Mouse (Mus musculus) embryonic facial prominence, embryonic 11.5 days (tissue): ENCODE measurements around the gene Kif23. TPM values are rescaled to one million over a fixed set of nuclear protein-coding genes. Genes with fewer than 3 reads are reported as not detected.
A peak's percentile ranks its signal among the peaks of the same experiment; 100 is the strongest.

ENCODE experiments used
- ATAC-seq: fragments of 200-750 bp; cut with Nextera tagmentation; replicated peaks from 2 replicates; pipeline ENCODE4 v1.8.0; 2017; ENCODE audit warnings: low read depth; ENCODE audit not compliant: insufficient number of reproducible peaks, low FRiP score, low TSS enrichment
- DNase-seq: peaks from one replicate; pipeline ENCODE4 v3.0.0-alpha.2; 2015; ENCODE audit warnings: low spot score
- H3K27ac ChIP-seq: fragments of 300-500 bp; sonication (generic); replicated peaks from 2 replicates; pipeline ENCODE4 v1.5.1; 2014; ENCODE audit warnings: mild to moderate bottlenecking, low read depth, low read length, control low read depth
- H3K27me3 ChIP-seq: fragments of 300-500 bp; sonication (generic); 2 replicates; pipeline ENCODE4 v1.6.1; 2014; ENCODE audit warnings: mild to moderate bottlenecking, low read length, moderate library complexity, mixed read lengths; ENCODE audit not compliant: control insufficient read depth, insufficient read depth
- H3K36me3 ChIP-seq: fragments of 300-500 bp; sonication (generic); replicated peaks from 2 replicates; pipeline ENCODE4 v1.6.1; 2014; ENCODE audit warnings: low read depth, mild to moderate bottlenecking, low read length, moderate library complexity, mixed read lengths; ENCODE audit not compliant: control insufficient read depth, insufficient read depth
- H3K4me1 ChIP-seq: fragments of 300-500 bp; sonication (generic); 2 replicates; pipeline ENCODE4 v1.6.1; 2014; ENCODE audit warnings: low read length, mixed read lengths; ENCODE audit not compliant: control insufficient read depth, insufficient read depth
- H3K4me2 ChIP-seq: fragments of 300-500 bp; sonication (generic); 2 replicates; pipeline ENCODE4 v1.6.1; 2014; ENCODE audit warnings: low read depth, mild to moderate bottlenecking, control low read depth, low read length, moderate library complexity
- H3K4me3 ChIP-seq: fragments of 300-500 bp; sonication (generic); 2 replicates; pipeline ENCODE4 v1.5.1; 2014; ENCODE audit warnings: low read depth, low read length, control low read depth
- H3K9ac ChIP-seq: fragments of 300-500 bp; sonication (generic); replicated peaks from 2 replicates; pipeline ENCODE4 v1.6.1; 2014; ENCODE audit warnings: mild to moderate bottlenecking, control low read depth, low read length
- H3K9me3 ChIP-seq: fragments of 300-500 bp; sonication (generic); replicated peaks from 2 replicates; pipeline ENCODE4 v1.6.1; 2016; ENCODE audit warnings: mild to moderate bottlenecking, low read length, inconsistent platforms, mixed read lengths; ENCODE audit not compliant: control insufficient read depth
- WGBS: fragments of 180-500 bp; shearing (Covaris S2); extraction: QIAGEN DNeasy Blood & Tissue Kit; methylation state at CpG from one replicate; pipeline ENCODE4 v1.1.7; 2014; 5-methylcytosine and 5-hydroxymethylcytosine counted together
- polyA plus RNA-seq: library from polyadenylated mRNA; unstranded; fragments of >200 nt; fragmentation: Nextera tagmentation; extraction: Ambion mirVana; gene quantifications from 2 replicates; pipeline ENCODE4 v1.2.1, GENCODE M21; 2014

The Kif23 gene
- polyA plus RNA-seq, 1 experiment from 2014 or later, result 127 TPM

DNA sequence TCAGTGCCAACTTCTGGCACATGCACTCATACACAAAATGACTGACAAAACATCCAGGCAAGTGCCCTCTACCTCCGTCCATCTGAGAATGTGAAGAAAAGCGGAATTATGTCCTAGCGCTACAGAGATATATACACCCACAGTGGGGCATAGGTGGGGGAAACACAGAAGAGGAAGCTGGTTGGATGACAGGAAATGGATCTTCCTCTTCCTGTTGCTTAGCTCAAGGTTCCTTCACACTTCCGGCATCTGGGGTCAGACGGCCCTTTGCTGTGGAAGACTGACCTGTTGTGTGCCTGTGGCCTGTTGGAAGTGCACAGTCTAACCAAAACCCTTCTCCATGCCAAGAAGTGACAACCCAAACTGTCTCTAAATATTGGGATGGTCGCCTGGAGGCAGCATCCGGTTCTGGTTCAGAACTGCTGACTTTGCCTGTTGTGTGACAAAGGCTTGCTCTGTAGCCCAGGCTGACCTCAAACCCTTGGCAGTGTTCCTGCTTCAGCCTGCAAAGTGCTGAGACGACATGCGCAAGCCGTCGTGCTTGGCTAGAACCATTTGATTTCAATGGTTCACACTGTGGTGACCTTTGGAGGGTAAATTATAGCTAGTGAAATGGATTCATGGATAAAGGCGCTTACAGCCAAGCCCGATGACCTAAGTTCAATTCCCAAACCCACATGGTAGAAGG lies 30.8 kb upstream of the Kif23 start:
- 90% methylated on average over 13 of the region's 13 CpGs for WGBS
- Histone ChIP-seq H3K4me3 (no peak overlapping the region), H3K9me3 (no peaks in the 10 kb centered on the region), H3K4me1 (no peaks in the 10 kb centered on the region), H3K27me3 (no peaks in the 10 kb centered on the region), H3K36me3 (no peaks in the 10 kb centered on the region), H3K9ac (no peak overlapping the region), H3K27ac (no peak overlapping the region), H3K4me2 (no peak overlapping the region)
- no peak for DNase-seq
- ATAC-seq, result no peak

DNA sequence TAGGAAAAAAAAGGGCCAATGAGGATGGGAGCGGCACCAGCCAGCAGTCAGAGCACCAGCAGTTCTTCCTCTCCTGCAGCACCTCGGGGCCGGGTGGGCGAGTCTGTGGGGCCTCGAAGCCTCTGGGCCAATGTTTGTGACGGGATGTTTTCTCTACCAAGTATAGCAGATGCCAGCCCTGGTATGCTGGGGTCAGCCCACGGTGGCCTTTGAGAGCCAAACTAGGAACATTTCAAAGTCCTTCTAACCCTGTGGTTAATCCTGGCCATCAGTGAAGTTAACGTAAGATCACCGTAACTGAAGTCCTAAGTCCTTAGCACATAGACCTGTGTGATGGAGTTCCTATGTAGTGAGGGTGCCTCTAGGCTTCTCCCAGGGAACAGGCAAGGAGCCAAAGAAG lies 25.5 kb upstream of the Kif23 start:
- WGBS, result 43% methylated on average over 9 of the region's 9 CpGs
- DNase-seq (no peak), ATAC-seq (no peak)
- no peak overlapping the region for H3K4me2 ChIP-seq
- H3K27me3 ChIP-seq, result no peaks in the 10 kb centered on the region; the same call in 1 of the 2 replicates
- no peaks in the 10 kb centered on the region for H3K36me3 ChIP-seq
- H3K27ac ChIP-seq, result no peak overlapping the region
- H3K9me3 ChIP-seq, result no peaks in the 10 kb centered on the region
- no peaks in the 10 kb centered on the region; the same call in 1 of the 2 replicates for H3K4me1 ChIP-seq
- no peak overlapping the region; the same call in 1 of the 2 replicates for H3K9ac ChIP-seq
- H3K4me3 ChIP-seq, result no peak overlapping the region

- WGBS, result 62% methylated on average over 3 of the region's 3 CpGs
- H3K9me3 ChIP-seq, result no peaks in the 10 kb centered on the region
- no peak for DNase-seq
- no peak overlapping the region for H3K9ac ChIP-seq
- no peak overlapping the region for H3K4me2 ChIP-seq
- no peak overlapping the region for H3K27ac ChIP-seq
- no peak for ATAC-seq
- no peaks in the 10 kb centered on the region; the same call in 1 of the 2 replicates for H3K27me3 ChIP-seq
- H3K4me3 ChIP-seq, result no peak overlapping the region
- no peaks in the 10 kb centered on the region; the same call in 1 of the 2 replicates for H3K4me1 ChIP-seq
- no peaks in the 10 kb centered on the region for H3K36me3 ChIP-seq
Measured at GRCm38 (mm10) chr9:61971045-61971444, 24.5 kb upstream of the Kif23 start.

GRCm38 (mm10) chr9:61967357-61967756 lies 20.8 kb upstream of the Kif23 start:
- H3K27me3 ChIP-seq, result no peaks in the 10 kb centered on the region; the same call in 1 of the 2 replicates
- ATAC-seq (no peak), DNase-seq (no peak)
- H3K27ac ChIP-seq, result no peak overlapping the region
- H3K36me3 ChIP-seq, result no peaks in the 10 kb centered on the region
- WGBS, result 80% methylated on average over 10 of the region's 10 CpGs
- no peak overlapping the region for H3K4me3 ChIP-seq
- no peaks in the 10 kb centered on the region; the same call in 1 of the 2 replicates for H3K4me1 ChIP-seq
- no peak overlapping the region for H3K4me2 ChIP-seq
- H3K9me3 ChIP-seq, result no peaks in the 10 kb centered on the region
- no peak overlapping the region for H3K9ac ChIP-seq

- H3K27ac ChIP-seq, result no peak overlapping the region
- no peaks in the 10 kb centered on the region for H3K9me3 ChIP-seq
- no peaks in the 10 kb centered on the region for H3K4me1 ChIP-seq
- H3K4me2 ChIP-seq, result no peak overlapping the region
- no peaks in the 10 kb centered on the region for H3K36me3 ChIP-seq
- H3K27me3 ChIP-seq, result no peaks in the 10 kb centered on the region
- H3K4me3 ChIP-seq, result no peak overlapping the region
- no peak for DNase-seq
- no peak for ATAC-seq
- H3K9ac ChIP-seq, result no peak overlapping the region
- 84% methylated on average over 7 of the region's 7 CpGs for WGBS
Measured at GRCm38 (mm10) chr9:61965987-61966386, 19.4 kb upstream of the Kif23 start.

- no peaks in the 10 kb centered on the region for H3K9me3 ChIP-seq
- DNase-seq, result peak; percentile 85
- WGBS, result 44% methylated on average over 4 of the region's 4 CpGs
- no peaks in the 10 kb centered on the region for H3K27me3 ChIP-seq
- H3K4me3 ChIP-seq, result no peak overlapping the region
- H3K36me3 ChIP-seq, result no peaks in the 10 kb centered on the region
- H3K9ac ChIP-seq, result no peak overlapping the region
- H3K4me2 ChIP-seq, result no peak overlapping the region
- no peaks in the 10 kb centered on the region for H3K4me1 ChIP-seq
- H3K27ac ChIP-seq, result no peak overlapping the region
- no peak for ATAC-seq
Measured at GRCm38 (mm10) chr9:61965411-61965930, 18.9 kb upstream of the Kif23 start.

DNA sequence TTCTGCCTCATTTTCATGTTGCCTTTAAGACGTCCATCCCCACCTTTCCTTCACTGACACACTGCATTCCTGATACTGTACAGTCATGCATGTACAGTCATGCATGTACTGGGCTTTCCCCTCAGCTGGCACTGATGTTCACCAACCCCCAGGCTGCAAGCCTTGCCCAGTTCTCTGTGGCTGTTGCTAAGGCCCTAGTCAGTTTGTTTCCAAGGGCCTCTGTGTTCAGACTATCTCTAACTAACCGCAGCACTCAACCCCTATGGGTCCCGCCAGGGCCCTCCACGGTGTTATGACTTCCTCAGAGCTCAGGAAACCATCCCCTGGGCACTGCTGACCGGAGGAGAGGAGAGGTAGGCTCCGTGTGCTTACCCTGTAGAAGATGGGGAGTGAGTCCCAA lies 16.8 kb upstream of the Kif23 start:
- H3K9ac ChIP-seq, result no peak overlapping the region
- no peaks in the 10 kb centered on the region for H3K4me1 ChIP-seq
- H3K4me2 ChIP-seq, result no peak overlapping the region
- no peaks in the 10 kb centered on the region for H3K36me3 ChIP-seq
- no peak for ATAC-seq
- H3K27ac ChIP-seq, result no peak overlapping the region
- no peaks in the 10 kb centered on the region for H3K9me3 ChIP-seq
- H3K4me3 ChIP-seq, result no peak overlapping the region
- DNase-seq, result no peak
- H3K27me3 ChIP-seq, result no peaks in the 10 kb centered on the region
- 77% methylated on average over 6 of the region's 6 CpGs for WGBS

GRCm38 (mm10) chr9:61961181-61961580 lies 14.6 kb upstream of the Kif23 start:
- ATAC-seq (no peak), DNase-seq (no peak)
- Histone ChIP-seq H3K4me2 (no peak overlapping the region), H3K27me3 (no peaks in the 10 kb centered on the region), H3K27ac (no peak overlapping the region), H3K9me3 (no peaks in the 10 kb centered on the region), H3K36me3 (no peaks in the 10 kb centered on the region), H3K4me3 (no peak overlapping the region), H3K9ac (no peak overlapping the region), H3K4me1 (no peaks in the 10 kb centered on the region)
- 89% methylated on average over 4 of the region's 4 CpGs for WGBS
